Mouse (Mus musculus) cerebellum, postnatal 10 days (tissue): ENCODE measurements around the gene Hist1h1d.
"Not testable (repeated sequence)": the region's sequence is repeated elsewhere in the genome, so short reads cannot be mapped to it uniquely, and the experiment has no call there.

Experiments used
- DNase-seq, 2 experiments: peaks; one replicate each; pipeline ENCODE4 v3.0.0; 2021; ENCODE audit warnings: mixed read lengths in 2 of 2

Hist1h1d gene

GRCm38 (mm10) chr13:23573034-23573897 lies 20.2 kb downstream of the Hist1h1d start:
- DNase-seq: not testable (repeated sequence)

DNA sequence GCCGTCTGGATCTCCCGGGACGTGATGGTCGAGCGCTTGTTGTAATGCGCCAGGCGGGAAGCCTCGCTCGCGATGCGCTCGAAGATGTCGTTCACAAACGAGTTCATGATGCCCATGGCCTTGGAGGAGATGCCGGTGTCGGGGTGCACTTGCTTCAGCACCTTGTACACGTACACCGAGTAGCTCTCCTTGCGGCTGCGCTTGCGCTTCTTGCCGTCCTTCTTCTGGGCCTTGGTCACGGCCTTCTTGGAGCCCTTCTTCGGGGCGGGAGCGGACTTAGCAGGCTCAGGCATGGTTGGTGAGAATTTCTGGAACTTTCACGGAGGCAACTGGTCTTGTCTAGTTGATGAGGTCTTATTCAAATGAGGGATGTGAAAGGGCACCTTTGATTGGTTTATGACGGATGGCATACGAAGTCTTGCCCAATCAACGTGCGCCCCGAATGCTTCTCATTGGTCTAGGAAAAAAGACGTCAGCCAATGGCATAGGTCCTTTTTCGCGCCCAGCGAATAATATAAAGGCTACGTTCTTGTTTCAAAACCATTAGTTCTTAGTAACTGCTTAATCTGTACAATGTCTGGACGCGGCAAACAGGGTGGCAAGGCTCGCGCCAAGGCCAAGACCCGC lies 20.9 kb downstream of the Hist1h1d start, which contains the start of the genes Hist1h2bf and Hist1h2ad:
Gene Hist1h2bf (minus strand): TSS at position 299 of the 627 bp plus-strand sequence.
Gene Hist1h2ad (plus strand): TSS at position 484 of the 627 bp plus-strand sequence.
- DNase-seq: peak; percentile 92 to 93

GRCm38 (mm10) chr13:23574546-23575170 lies 21.6 kb downstream of the Hist1h1d start:
- not testable (repeated sequence) for DNase-seq

- peak; percentile 61 to 71 for DNase-seq
Observed at GRCm38 (mm10) chr13:23575271-23575851, 22.3 kb downstream of the Hist1h1d start, which contains the start of gene Hist1h3d. Gene Hist1h3d, plus strand, starts transcription at chr13:23575763.

- not testable (repeated sequence) for DNase-seq
Observed at GRCm38 (mm10) chr13:23575864-23576313, 22.8 kb downstream of the Hist1h1d start.

DNA sequence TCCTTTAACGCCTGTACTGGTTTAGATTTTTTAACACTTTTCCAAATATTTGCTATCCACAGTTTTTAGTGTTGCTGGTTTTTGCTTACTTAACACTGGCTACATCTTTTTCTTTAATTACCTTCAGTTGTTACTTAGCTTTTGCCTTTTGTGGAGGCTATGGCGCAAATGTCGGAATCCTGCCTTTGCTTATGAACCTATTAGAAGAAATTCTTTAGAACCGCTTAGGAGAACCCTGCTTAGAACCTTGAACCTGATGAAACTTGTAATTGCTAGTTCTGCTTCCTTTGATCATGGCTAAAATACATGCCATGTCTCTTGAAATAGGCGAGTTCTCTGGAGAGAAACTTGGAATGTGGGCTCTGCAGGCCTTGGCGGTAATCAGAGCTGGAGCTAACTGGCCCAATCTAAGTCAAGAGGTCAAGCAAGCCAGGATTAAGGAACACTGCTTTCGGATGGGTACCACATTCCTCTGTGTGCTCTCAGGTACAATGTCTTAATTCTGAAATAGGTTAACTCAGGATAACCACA lies 23.4 kb downstream of the Hist1h1d start:
- DNase-seq: no peak

GRCm38 (mm10) chr13:23576906-23577639 lies 24.0 kb downstream of the Hist1h1d start:
- DNase-seq: no peak

DNA sequence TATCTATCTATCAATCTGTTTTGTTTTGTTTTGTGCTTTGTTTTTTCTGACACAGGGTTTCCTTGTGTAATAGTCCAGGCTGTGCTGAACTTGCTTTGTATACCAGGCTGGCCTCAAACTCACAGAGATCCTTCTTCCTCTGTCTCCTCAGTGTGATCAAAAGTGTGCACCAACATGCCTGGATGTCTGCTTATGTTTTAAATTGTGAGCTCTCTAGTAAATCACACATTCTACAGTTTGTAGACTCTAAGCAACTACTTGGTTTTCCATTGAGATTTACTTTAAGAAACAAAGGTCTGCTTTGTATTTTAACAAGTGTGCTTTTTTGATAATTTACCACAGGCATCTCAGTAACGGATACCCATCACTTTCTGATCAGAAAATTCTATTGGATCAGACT lies 24.8 kb downstream of the Hist1h1d start:
- no peak for DNase-seq

DNA sequence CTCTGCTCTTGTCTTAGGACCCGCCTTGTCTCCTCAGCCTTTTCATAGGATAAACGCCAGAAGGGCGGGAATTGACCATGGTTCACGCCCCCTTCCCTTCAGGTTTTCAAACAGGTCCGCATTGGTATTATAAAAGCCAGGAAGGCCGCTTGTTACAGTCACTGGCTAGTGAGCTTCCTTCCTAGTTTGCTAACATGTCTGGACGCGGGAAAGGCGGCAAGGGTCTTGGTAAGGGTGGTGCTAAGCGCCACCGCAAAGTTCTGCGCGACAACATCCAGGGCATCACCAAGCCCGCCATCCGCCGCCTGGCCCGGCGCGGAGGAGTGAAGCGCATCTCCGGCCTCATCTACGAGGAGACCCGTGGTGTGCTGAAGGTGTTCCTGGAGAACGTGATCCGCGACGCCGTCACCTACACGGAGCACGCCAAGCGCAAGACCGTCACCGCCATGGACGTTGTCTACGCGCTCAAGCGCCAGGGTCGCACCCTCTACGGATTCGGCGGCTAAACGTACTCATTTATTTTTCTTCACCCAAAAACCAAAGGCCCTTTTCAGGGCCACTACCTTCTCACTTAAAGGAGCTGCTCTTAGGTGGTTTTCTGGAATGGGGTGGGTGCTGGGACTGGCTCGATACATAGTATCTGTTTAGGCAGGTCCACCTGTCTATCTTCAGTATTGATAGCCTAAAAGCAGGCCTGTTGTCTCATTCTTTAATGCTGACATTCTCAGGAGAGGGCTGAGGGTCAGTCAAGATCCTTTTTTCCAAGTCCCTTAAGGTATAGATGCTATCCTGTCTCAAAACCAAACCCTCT lies 28.6 kb downstream of the Hist1h1d start, which contains the start of gene Hist1h4d:
Gene Hist1h4d (plus strand): TSS at position 191 of the 811 bp plus-strand sequence.
- DNase-seq: peak; percentile 98 to 99

DNA sequence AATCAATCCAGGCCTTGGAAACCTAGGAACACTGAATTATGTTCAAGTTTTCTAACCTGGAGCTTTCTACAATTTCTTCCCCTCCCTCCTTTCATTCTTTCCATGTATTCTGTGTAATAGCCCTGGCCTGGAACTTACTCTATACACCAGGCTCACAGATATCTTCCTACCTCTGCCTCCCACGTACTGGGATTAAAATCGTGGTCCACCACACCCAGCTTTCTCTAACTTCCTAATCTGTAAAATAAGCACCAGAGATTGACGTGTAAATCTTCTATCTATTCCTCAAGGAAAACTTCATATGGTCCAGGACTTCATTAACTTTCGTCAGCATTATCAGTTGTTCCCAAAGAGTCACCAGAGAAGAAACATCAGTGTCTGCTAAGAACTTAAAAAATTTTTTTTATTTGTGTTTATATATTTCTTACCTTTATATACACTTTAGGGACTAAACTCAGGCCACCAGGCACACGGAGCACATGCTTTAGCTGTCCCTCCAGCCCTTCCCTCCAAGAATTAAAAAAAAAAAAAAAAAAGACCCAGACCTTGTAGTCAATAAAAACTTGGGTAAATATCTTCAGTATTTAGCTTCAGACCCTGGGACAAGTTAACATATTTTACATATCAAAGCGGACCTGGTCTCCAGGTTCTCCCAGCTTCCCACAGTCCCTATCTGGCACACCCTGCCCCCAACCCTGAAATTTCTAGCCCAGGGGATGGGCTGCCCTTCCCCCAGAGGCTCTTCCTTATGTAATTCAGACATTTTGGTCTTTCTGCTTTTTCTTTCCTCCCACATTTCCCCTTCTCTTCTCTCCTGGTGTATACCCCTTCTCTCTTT lies 29.4 kb downstream of the Hist1h1d start:
- no peak for DNase-seq

GRCm38 (mm10) chr13:23583387-23584068 lies 30.5 kb downstream of the Hist1h1d start:
- DNase-seq: no peak

DNA sequence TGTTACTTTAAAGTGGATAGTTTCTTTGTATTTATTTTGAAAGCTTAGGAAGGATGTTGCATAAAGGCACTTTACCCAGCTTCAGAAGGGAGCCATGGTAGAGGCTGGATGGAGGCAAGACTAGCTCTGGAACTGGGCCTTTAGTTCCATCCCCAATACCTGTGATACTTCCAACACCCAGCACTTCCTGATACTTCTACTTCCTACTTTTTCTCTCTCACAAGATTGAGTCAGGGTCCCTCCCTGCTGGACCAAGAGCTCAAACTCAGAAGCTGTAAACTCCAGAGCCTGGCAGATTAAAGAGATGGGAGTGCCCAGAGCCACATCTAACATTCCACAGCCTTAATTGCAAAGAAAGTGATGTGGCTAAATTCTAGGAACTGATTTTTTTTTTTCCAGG lies 31.3 kb downstream of the Hist1h1d start:
- DNase-seq: no peak

- peak; percentile 63 to 72 for DNase-seq
Observed at GRCm38 (mm10) chr13:23585029-23585441, 32.0 kb downstream of the Hist1h1d start.

DNA sequence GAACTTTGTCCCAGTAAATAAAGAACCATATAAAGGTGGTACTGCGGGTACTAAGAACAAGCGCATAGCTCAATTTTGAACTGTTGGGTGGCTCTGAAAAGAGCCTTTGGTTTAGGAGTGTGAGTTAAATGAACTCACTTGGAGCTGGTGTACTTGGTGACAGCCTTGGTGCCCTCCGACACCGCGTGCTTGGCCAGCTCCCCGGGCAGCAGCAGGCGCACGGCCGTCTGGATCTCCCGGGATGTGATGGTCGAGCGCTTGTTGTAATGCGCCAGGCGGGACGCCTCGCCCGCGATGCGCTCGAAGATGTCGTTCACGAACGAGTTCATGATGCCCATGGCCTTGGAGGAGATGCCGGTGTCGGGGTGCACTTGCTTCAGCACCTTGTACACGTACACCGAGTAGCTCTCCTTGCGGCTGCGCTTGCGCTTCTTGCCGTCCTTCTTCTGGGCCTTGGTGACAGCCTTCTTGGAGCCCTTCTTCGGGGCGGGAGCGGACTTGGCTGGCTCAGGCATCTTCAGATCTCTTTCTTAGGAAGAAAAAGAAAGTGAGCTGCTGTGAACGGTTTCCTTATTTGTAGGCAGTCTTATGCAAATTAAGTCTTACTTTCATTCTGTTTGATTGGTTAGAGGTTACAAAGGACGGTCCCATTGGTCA lies 32.5 kb downstream of the Hist1h1d start:
- DNase-seq: peak; percentile 68 to 78

GRCm38 (mm10) chr13:23586099-23586939 lies 33.3 kb downstream of the Hist1h1d start:
- peak in 1 of 2 experiments; percentile 23 for DNase-seq

DNA sequence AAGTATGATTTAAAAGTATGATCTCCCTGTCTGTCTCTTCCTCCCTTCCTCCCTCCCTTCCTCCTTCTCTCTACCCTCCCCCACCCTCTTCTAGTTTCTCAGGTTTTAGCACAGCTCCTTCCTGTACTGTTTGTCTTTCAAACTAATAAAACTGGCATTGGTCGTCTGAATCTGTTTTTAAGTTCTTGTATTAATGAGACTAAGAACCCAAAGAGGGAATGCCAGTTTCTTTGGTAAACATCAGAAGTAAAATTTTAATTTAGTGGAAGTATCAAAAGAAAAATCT lies 33.8 kb downstream of the Hist1h1d start:
- no peak for DNase-seq

GRCm38 (mm10) chr13:23591206-23591605 lies 38.1 kb downstream of the Hist1h1d start:
- no peak for DNase-seq

- not testable (repeated sequence) for DNase-seq
Observed at GRCm38 (mm10) chr13:23591886-23592285, 38.8 kb downstream of the Hist1h1d start.
